Mouse (Mus musculus): ENCODE measurements around the gene Hhat. TPM values are rescaled to one million over a fixed set of nuclear protein-coding genes. Genes with fewer than 3 reads are reported as not detected.

Hhat gene
- total RNA-seq, 2 experiments from 2014 or later: 1.2 to 2.3 TPM

- DNase-seq (ENCODE audit: low spot score in 2 of 2): peak in 1 of 2 experiments; percentile 16
Observed at GRCm38 (mm10) chr1:192502016-192502415, 269.0 kb downstream of the Hhat start.

- no peak for DNase-seq (ENCODE audit: low spot score in 2 of 2)
Observed at GRCm38 (mm10) chr1:192497505-192497904, 273.5 kb downstream of the Hhat start.

- no peak for DNase-seq (ENCODE audit: low spot score in 2 of 2)
Observed at GRCm38 (mm10) chr1:192489908-192490825, 280.9 kb downstream of the Hhat start.

- DNase-seq (ENCODE audit: low spot score in 2 of 2): no peak
Observed at GRCm38 (mm10) chr1:192487571-192487970, 283.5 kb downstream of the Hhat start.

- DNase-seq (ENCODE audit: low spot score in 2 of 2): no peak
Observed at GRCm38 (mm10) chr1:192485030-192485429, 286.0 kb downstream of the Hhat start.

GRCm38 (mm10) chr1:192481446-192481845 lies 289.6 kb downstream of the Hhat start:
- DNase-seq (ENCODE audit: low spot score in 2 of 2): no peak

GRCm38 (mm10) chr1:192480072-192480784 lies 290.8 kb downstream of the Hhat start:
- no peak for DNase-seq (ENCODE audit: low spot score in 2 of 2)

- DNase-seq (ENCODE audit: low spot score in 2 of 2): no peak
Observed at GRCm38 (mm10) chr1:192478176-192478575, 292.8 kb downstream of the Hhat start.

GRCm38 (mm10) chr1:192477556-192477955 lies 293.5 kb downstream of the Hhat start:
- no peak for DNase-seq (ENCODE audit: low spot score in 2 of 2)

GRCm38 (mm10) chr1:192476704-192477103 lies 294.3 kb downstream of the Hhat start:
- DNase-seq (ENCODE audit: low spot score in 2 of 2): no peak

GRCm38 (mm10) chr1:192473134-192473533 lies 297.9 kb downstream of the Hhat start:
- DNase-seq (ENCODE audit: low spot score in 2 of 2): no peak

GRCm38 (mm10) chr1:192472366-192472765 lies 298.7 kb downstream of the Hhat start:
- no peak for DNase-seq (ENCODE audit: low spot score in 2 of 2)

- DNase-seq (ENCODE audit: low spot score in 2 of 2): no peak
Observed at GRCm38 (mm10) chr1:192463732-192464131, 307.3 kb downstream of the Hhat start.

- DNase-seq (ENCODE audit: low spot score in 2 of 2): no peak
Observed at GRCm38 (mm10) chr1:192457526-192458206, 313.4 kb downstream of the Hhat start.

- DNase-seq (ENCODE audit: low spot score in 2 of 2): no peak
Observed at GRCm38 (mm10) chr1:192457037-192457436, 314.0 kb downstream of the Hhat start.

GRCm38 (mm10) chr1:192454981-192455380 lies 316.0 kb downstream of the Hhat start:
- no peak for DNase-seq (ENCODE audit: low spot score in 2 of 2)

- no peak for DNase-seq (ENCODE audit: low spot score in 2 of 2)
Observed at GRCm38 (mm10) chr1:192454501-192454900, 316.5 kb downstream of the Hhat start.

GRCm38 (mm10) chr1:192451722-192452121 lies 319.3 kb downstream of the Hhat start:
- DNase-seq (ENCODE audit: low spot score in 2 of 2): peak in 1 of 2 experiments; percentile 57

- no peak for DNase-seq (ENCODE audit: low spot score in 2 of 2)
Observed at GRCm38 (mm10) chr1:192450425-192450824, 320.6 kb downstream of the Hhat start.

GRCm38 (mm10) chr1:192449572-192450351 lies 321.3 kb downstream of the Hhat start:
- DNase-seq (ENCODE audit: low spot score in 2 of 2): no peak

- DNase-seq (ENCODE audit: low spot score in 2 of 2): no peak
Observed at GRCm38 (mm10) chr1:192448512-192448911, 322.5 kb downstream of the Hhat start.
